Mouse (Mus musculus) inflammation-experienced regulatory T-cells, adult 6 months (primary cell): ENCODE data around the gene Gnb2. TPM values are rescaled to one million over a fixed set of nuclear protein-coding genes. Genes with fewer than 3 reads are reported as not detected.
A peak's percentile ranks its signal among the peaks of the same experiment; 100 is the strongest.

ENCODE experiments used
- ATAC-seq: one replicate; pipeline ENCODE4 v1.8.0; 2017
- polyA plus RNA-seq, 3 experiments: library from polyadenylated mRNA; unstranded; fragments of 100-300 nt; shearing (Covaris generic); gene quantifications; one replicate each; pipeline ENCODE4 v1.2.1; 2017

Gene Gnb2
- polyA plus RNA-seq, 3 experiments from 2014 or later: 63.1 to 85.4 (median 72.9) TPM

GRCm38 (mm10) chr5:137519691-137520550 lies 13.4 kb downstream of the Gnb2 start:
- no peak for ATAC-seq

DNA sequence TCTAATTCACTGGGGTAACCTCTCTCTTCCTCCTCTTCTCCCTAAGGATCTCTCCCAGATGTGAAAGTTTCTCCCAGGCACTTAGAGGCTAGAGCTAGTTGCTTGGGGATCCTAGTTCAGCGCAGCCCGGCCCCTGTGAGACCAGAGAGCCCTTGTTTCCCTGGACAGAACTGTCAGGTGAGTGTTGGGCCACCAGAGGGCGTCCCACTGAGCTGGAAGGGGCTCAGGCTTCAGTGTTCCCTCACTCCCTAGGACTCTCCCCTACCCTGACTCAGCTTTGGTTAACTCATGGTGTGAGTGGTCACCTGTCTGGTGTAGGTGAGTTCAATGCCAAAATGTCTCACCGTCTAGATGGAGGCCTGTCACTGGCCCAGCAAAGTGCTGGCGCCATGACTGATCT lies 14.9 kb downstream of the Gnb2 start, which contains the start of gene Gigyf1:
TSS of gene Gigyf1 (plus strand) at position 113 of the 400 bp plus-strand sequence.
- no peak for ATAC-seq

DNA sequence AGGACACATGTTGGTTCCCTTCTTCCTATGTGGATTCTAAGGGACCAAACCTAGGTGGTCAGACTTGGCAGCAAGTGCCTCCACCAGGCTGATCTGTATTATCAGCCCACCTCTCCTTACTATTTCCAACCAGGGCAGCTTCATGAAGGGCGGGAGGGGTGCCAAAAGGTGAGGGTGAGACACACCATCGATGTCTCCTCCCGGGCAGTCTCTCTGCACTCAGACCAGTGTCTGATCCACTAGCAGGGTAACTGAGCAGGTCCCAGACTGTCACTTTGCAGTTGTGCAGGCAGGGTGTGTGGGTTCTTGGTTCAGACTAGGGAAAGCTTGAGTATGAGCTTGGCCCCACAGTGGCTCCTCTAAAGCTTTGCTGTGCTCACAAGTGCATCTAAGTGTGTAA lies 18.5 kb downstream of the Gnb2 start:
- ATAC-seq: no peak

DNA sequence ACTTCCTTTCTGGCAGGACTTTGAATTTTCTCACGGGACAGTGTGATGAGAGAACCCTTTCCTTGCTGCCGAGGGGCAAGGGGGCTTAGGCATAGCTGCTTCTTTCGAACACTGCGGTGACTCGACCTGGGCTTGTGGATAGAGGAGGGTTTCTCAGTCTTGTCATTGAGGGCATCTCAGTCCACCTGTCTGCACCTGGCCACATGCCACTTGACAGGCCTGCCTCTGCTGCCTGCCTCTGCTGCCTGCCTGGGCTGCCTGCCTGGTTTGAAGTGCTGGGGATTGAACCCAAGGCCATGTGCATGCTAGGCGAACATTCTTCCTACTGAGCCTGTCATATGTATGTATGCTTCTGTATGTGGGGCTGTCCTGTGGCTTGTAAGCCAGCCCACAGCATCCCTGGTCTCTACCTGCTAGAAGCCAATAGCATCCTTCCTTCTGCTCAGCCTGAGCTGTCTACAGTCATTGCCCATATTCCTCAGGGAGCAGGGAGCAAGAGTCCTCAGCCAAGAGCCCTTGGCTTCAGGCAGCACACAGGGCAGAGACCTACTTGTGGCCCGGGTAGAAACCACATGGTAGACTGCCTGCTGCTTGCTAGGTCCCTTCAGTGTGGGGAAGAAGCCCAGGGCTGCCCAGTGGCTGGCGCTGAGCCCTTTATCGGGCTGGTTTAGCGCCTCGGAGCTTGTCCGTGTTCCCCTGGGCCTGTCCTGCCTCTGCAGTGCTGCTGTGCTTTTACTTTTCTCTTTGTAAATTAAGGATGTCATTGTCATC lies 19.2 kb downstream of the Gnb2 start:
- ATAC-seq: no peak

- ATAC-seq: no peak
Observed at GRCm38 (mm10) chr5:137512847-137513794, 20.2 kb downstream of the Gnb2 start.

DNA sequence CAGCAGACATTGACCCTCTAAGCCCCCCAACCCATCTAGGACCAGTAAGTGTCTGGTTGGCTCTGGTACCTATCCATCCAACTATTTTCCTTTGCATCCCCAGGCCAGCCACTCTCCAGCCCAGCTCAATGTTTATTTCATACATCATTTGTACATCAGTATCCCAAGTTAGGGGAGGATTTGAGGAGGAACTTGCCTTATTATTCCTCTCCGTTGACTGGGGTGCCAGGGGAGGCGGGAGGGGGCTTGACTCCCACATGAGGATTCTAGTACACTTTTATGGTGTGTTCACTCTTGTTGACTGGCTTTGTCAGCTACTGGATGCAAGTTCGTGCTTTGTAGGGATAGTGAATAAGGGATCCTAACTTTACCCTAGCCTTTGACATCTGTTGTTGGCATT lies 21.6 kb downstream of the Gnb2 start:
- no peak for ATAC-seq

- no peak for ATAC-seq
Observed at GRCm38 (mm10) chr5:137510573-137511390, 22.5 kb downstream of the Gnb2 start.

DNA sequence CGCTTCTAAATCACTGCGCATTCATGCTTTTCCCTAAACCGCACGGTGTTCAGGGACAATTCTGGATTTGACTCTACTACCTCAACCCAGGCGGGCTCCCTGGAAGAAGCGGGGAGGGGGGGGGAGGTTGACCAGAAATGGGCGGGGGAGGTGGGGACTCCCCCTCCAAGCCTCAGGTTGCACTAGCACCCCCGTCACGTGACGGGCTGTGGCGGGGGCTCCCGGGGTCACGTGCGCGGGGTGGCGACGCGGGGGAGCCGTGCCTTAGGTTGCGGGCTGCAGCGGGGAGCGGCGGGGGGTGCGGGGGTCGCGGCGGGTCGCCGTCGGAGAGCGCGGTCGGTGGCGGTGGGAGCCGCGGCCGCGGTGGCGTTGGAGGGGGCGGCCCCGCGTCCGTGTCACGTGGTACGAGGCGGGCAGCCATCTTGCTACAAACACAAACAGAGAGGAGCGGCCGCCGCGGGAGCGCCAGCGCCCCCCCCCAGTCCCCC lies 23.3 kb downstream of the Gnb2 start:
- ATAC-seq: peak; percentile 65

DNA sequence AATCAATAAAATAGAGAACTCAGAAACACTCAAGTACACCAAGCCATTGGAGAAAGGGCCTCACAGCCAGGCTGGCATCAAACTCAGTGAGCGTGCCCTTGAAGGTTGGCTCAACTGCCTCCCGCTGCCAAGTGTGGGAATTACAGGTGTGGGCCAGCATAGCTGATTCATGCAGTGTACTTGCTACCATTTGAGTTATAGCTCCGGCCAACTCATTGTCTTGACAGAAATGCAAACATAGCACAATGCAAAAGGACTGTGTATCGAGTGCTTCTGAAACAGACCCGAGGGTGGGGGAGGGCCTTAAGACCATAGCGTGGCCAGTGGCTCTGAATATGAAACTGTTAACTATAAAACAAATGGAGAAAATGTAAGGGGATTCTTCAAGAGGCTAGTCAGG lies 29.3 kb downstream of the Gnb2 start:
- no peak for ATAC-seq

DNA sequence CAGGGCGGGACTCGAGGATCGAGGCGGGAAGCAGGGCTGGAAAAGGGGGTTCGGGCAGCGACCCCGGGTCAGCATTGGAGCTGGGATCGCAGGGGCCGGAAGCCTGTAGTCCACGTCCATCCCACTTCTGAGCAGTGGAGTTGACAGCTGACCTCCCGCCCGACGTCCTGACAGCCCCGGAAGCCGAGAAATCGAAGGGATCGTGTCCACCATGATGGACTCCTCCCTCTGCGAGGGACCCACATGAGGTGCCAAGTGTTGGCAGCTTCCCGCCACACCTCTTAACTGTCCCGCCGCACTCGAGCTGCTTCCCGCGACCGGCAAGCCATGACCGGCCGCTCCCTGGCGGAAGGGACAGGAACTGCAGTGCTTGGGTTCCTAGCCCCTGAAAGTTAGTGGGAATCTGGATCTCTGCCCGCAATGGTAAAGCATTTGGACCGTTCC lies 30.6 kb downstream of the Gnb2 start:
- peak; percentile 60 for ATAC-seq

GRCm38 (mm10) chr5:137501709-137502666 lies 31.3 kb downstream of the Gnb2 start, which contains the start of gene Pop7:
Gene Pop7 (minus strand): TSS chr5:137502518.
- peak; percentile 93 for ATAC-seq

- ATAC-seq: no peak
Observed at GRCm38 (mm10) chr5:137500186-137500585, 33.1 kb downstream of the Gnb2 start.

DNA sequence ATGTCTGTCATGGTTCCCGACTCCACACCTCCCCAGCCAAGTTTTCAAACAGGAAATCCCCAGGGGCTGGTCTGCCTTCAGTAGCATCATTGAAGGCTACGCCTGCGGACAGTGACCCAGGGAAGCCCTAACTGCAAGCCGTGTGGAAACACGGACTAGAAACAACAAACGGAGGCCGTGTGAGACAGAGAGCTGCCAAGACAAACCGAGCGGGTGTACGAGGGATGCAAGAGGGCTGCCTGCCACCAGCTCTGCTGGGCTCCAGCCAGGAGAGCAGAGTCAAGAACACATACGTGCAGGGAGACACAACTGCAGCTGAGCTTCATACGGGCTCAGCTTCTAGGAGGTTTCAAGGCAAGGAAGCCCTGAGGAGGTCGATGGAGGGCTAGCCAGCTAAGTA lies 39.5 kb downstream of the Gnb2 start:
- no peak for ATAC-seq

DNA sequence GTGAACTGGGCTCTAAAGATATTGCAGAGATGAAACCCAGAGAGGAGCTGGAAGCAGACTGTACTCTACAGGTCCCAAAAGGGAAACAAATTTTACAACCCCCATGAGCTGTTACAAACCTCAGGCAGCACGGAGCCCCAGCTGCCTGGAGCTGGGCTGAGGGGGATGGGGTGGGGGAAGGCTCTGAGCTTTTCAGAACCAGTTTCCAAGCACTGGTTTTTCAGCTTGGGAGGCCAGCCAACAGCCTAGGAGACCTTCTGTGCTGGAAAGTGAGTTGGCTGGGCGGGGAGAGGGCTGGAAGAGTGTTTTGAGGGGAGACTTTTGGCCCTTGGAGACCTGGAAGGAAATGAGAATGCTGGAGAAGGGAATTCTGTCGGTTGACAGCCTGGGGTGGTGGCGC lies 41.8 kb downstream of the Gnb2 start:
- ATAC-seq: no peak

GRCm38 (mm10) chr5:137487616-137488015 lies 45.7 kb downstream of the Gnb2 start:
- no peak for ATAC-seq

DNA sequence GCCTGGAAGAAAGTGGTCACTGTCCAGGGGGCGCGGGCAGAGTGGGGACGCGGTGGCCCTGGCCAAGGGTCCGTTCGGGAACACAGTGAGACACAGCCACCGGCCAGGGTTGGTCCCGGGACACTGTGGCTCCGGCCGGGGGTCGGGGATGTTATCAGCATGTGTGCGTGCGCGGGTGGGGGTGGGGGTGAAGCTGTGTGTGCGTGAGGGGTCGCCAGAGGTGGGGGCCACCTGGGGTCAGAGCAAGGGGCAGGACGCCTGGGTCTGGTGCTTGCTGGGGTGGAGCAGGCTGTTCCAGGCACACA lies 47.5 kb downstream of the Gnb2 start:
- ATAC-seq: no peak

DNA sequence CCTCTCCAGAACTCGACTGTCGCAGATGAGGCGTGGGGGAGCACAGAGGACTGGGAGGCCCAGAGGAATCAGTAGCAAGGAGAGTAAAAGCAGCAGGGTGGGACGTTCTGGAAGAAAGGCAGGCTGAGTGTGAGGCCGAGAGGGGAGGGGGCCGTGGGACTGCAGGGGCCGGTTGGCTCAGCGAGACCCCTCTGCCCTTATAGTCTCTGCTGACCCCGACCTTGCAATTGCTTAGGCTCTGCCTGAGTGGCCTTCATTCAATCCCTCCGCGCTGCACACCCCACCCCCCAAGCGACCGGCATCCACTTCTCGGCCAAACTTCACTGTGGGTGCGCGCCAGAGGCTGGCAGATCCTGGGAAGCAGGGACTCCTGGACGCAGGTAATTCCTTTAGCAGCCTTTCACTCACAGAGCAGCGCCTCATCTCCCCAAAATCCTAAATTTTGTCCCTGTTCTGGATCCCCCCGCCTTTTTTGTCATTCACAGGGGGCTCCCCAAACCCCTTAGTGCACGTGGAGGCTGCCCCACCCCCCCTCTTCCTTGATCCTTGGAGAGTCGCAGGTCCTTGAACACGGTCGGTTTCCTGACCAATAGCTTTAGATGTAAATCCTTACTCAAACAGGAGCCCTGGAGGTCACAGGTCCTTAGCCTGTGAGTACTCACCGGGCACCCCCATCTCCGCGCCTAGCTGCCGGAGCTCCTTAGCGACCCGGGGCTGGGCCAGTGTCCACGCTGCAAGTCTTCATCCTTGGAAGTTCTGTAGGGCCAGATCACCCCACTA lies 48.0 kb downstream of the Gnb2 start:
- ATAC-seq: no peak

DNA sequence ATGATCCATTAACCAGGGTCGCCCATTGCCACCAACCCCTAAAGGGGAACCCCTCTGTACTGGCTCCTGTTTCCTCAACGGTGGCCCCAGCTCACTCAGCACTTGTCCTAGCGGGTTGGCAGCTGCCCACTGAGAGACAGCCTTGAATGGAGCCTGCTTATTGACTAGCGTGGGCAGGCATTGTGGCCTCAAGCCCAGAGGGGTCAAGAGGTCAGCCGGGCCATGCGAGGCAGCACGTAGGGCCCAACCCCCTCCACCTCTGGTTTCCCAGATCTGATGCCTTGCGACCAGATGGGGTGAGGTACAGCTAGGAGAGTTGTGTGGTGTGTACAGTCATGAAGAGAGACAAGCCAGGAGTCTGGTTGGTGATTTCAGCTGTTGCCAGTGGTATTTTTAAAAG lies 51.4 kb downstream of the Gnb2 start:
- ATAC-seq: no peak

DNA sequence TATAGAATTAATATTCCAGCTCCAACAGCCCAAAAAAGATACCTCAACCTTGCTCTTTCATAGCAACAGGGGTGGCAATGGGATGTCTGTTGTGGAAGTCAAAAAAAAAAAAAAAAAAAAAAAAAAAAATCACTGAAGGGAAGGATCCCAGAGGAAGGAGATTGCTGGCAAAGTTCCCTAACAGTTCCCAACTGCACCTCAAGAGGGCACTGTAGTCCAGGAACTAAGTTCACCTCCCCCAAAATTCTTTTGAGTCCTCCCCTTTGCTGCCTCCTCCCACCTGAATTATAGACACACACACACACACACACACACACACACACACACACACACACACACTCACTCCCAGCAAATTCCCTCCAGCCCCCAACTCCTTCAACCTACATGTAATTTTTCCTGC lies 52.2 kb downstream of the Gnb2 start:
- no peak for ATAC-seq
